Mouse (Mus musculus) ES-E14 (cell line): ENCODE results near the gene Rab3c.

ENCODE experiments used
- HCFC1 ChIP-seq: IDR thresholded peaks from 2 replicates; pipeline ENCODE4 v1.6.1; 2012; ENCODE audit warnings: low read length, inconsistent platforms, borderline replicate concordance; ENCODE audit not compliant: insufficient read depth
- MAFK ChIP-seq: IDR thresholded peaks from 2 replicates; pipeline ENCODE4 v1.6.1; 2014; ENCODE audit warnings: mild to moderate bottlenecking, low read depth, low read length, inconsistent platforms; ENCODE audit not compliant: insufficient read depth
- ZC3H11A ChIP-seq: IDR thresholded peaks from 2 replicates; pipeline ENCODE4 v1.6.1; 2012; ENCODE audit warnings: low read depth, mild to moderate bottlenecking, inconsistent platforms, low read length, borderline replicate concordance
- ZNF384 ChIP-seq: IDR thresholded peaks from 2 replicates; pipeline ENCODE4 v1.6.1; 2012; ENCODE audit warnings: low read depth, low read length, inconsistent platforms

GRCm38 (mm10) chr13:110019774-110020173 is 261.0 kb downstream of the Rab3c start:
- TF ChIP-seq ZC3H11A: no peak
- no peak for TF ChIP-seq ZNF384
- TF ChIP-seq MAFK: no peak
- TF ChIP-seq HCFC1: no peak
